9 mouse cellular contexts compared by ENCODE assay signal in genomic region chr3:107917783-107918408, GRCm38 (mm10). TPM values are rescaled to one million over a fixed set of nuclear protein-coding genes. Genes with fewer than 3 reads are reported as not detected.
DNase-seq lines count a peak whose midpoint lies in the region; ATAC-seq and TF ChIP-seq lines count a peak whose summit lies in the region.
"Had no signal": no experiment of that assay in that cellular context is flagged by ENCODE, and none has a peak within 500 bp of the region (broad histone marks: within the 10 kb centered on the region; RNA-seq: fewer than 3 reads in every experiment).

No protein-coding gene starts in this region.

- DNase-seq in adrenal gland, postnatal 14 days: peak; percentile 74
- DNase-seq in adrenal gland, adult 8-10 months: no peak
- peak; percentile 49 for DNase-seq in CD4-positive helper T cell, adult 2 months (ENCODE audit: low read depth, low spot score)
- peak; percentile 20 for DNase-seq in cerebellum, adult 11-12 months
- DNase-seq in kidney, adult 8-10 months: peak; percentile 45 to 71
- DNase-seq in liver, embryonic 14.5 days (ENCODE audit: low read depth in 3 of 3, low spot score in 3 of 3): peak; percentile 39 to 50 (median 42)
- peak; percentile 85 for DNase-seq in retina, postnatal 1 day

- H3K4me2 ChIP-seq in forebrain, embryonic 16.5 days (ENCODE audit: low read length): no peak overlapping the region
- no peak overlapping the region for H3K4me2 ChIP-seq in liver, embryonic 14.5 days (ENCODE audit: low read depth)

- H3K36me3 ChIP-seq in forebrain, embryonic 16.5 days (ENCODE audit: control insufficient read depth, insufficient read depth): no peaks in the 10 kb centered on the region
- H3K36me3 ChIP-seq in liver, embryonic 14.5 days (replicated peaks; ENCODE audit: control insufficient read depth, insufficient read depth, low read depth): no peaks in the 10 kb centered on the region
- H3K36me3 ChIP-seq: G1E had no signal

- H3K27me3 ChIP-seq in forebrain, embryonic 16.5 days (replicated peaks; ENCODE audit: control insufficient read depth, insufficient read depth, low read length): no peaks in the 10 kb centered on the region
- H3K27me3 ChIP-seq in liver, embryonic 14.5 days (ENCODE audit: control insufficient read depth, insufficient read depth, low read length): no peaks in the 10 kb centered on the region

- H3K9me3 ChIP-seq in forebrain, embryonic 16.5 days (ENCODE audit: control insufficient read depth, low read length): no peaks in the 10 kb centered on the region
- H3K9me3 ChIP-seq in liver, embryonic 14.5 days (ENCODE audit: control insufficient read depth, low read length): no peaks in the 10 kb centered on the region
- H3K9me3 ChIP-seq: G1E had no signal

- TF ChIP-seq CTCF in liver, embryonic 14.5 days (IDR thresholded peaks at IDR 0.05; ENCODE audit: low read depth): peak; percentile 74

- H3K4me1 ChIP-seq in forebrain, embryonic 16.5 days (replicated peaks; ENCODE audit: control insufficient read depth, insufficient read depth, low read length): no peaks in the 10 kb centered on the region
- H3K4me1 ChIP-seq in liver, embryonic 14.5 days (replicated peaks; ENCODE audit: control insufficient read depth in 2 of 2, insufficient read depth in 2 of 2, low read length in 1 of 2): no peaks in the 10 kb centered on the region

- no peak for TF ChIP-seq EP300 in liver, embryonic 14.5 days (IDR thresholded peaks at IDR 0.05; ENCODE audit: low read depth)

- H3K4me3 ChIP-seq in forebrain, embryonic 16.5 days (replicated peaks; ENCODE audit: low read length): no peak overlapping the region
- H3K4me3 ChIP-seq in liver, embryonic 14.5 days (ENCODE audit: insufficient read depth in 1 of 2, low read depth in 2 of 2, low read length in 2 of 2): no peak overlapping the region

- no peak overlapping the region for H3K27ac ChIP-seq in forebrain, embryonic 16.5 days (ENCODE audit: low read length)
- no peak overlapping the region for H3K27ac ChIP-seq in liver, embryonic 14.5 days

- H3K9ac ChIP-seq in forebrain, embryonic 16.5 days (replicated peaks; ENCODE audit: low read depth, low read length): no peak overlapping the region
- no peak overlapping the region for H3K9ac ChIP-seq in liver, embryonic 14.5 days (replicated peaks)

- 55% methylated on average over 7 of the region's 7 CpGs for WGBS in forebrain, embryonic 16.5 days
- WGBS in liver, embryonic 14.5 days (ENCODE audit: insufficient replicate concordance): 46% methylated on average over 7 of the region's 7 CpGs

- 0 out of 2 replicates have a peak, but pooled peaks have one; percentile 55 for ATAC-seq in forebrain, embryonic 16.5 days
- ATAC-seq in liver, embryonic 14.5 days (ENCODE audit: insufficient read depth): no peak

RNA-seq across cellular contexts. Expression of gene Gstm7, which starts 13.7 kb away (rescaled TPM):
- 52.8 and 70.5 TPM in 2 replicates for total RNA-seq in adrenal gland, postnatal 14 days (2021)
- total RNA-seq in adrenal gland, adult 8-10 months (2022): 100 to 1,000 TPM; 135 to 182 (median 168) TPM
- polyA plus RNA-seq in forebrain, embryonic 16.5 days (2015; fragmentation: Nextera tagmentation; extraction: Ambion mirVana): 65.5 and 70.7 TPM in 2 replicates
- polyA plus RNA-seq in liver, embryonic 14.5 days (2012; rRNA removed): 13.7 and 15.3 TPM in 2 replicates
- polyA plus RNA-seq in liver, embryonic 14.5 days (2014; fragmentation: Nextera tagmentation; extraction: Ambion mirVana): 16.1 and 18.6 TPM in 2 replicates
- total RNA-seq: G1E had no signal
- polyA plus RNA-seq: G1E had no signal

RNA-seq across cellular contexts. Expression of gene Gstm5, which starts 22.3 kb away (rescaled TPM):
- 28.2 and 30.2 TPM in 2 replicates for total RNA-seq in adrenal gland, postnatal 14 days (2021)
- 10 to 100 TPM; 28.1 to 51.7 (median 37.1) TPM for total RNA-seq in adrenal gland, adult 8-10 months (2022)
- polyA plus RNA-seq in forebrain, embryonic 16.5 days (2015; fragmentation: Nextera tagmentation; extraction: Ambion mirVana): 173 and 174 TPM in 2 replicates
- polyA plus RNA-seq in liver, embryonic 14.5 days (2012; rRNA removed): 86.0 and 111 TPM in 2 replicates
- polyA plus RNA-seq in liver, embryonic 14.5 days (2014; fragmentation: Nextera tagmentation; extraction: Ambion mirVana): 183 and 196 TPM in 2 replicates
- total RNA-seq: G1E had no signal
- polyA plus RNA-seq: G1E had no signal

RNA-seq across cellular contexts. Expression of gene Gstm6, which starts 25.7 kb away (rescaled TPM):
- total RNA-seq in adrenal gland, postnatal 14 days (2021): 3.3 and 5.9 TPM in 2 replicates
- total RNA-seq in adrenal gland, adult 8-10 months (2022): 10 to 100 TPM in 1 of 4 experiments, 1 to 10 TPM in 3; 5.9 to 10.0 (median 6.9) TPM
- polyA plus RNA-seq in forebrain, embryonic 16.5 days (2015; fragmentation: Nextera tagmentation; extraction: Ambion mirVana): 10.2 and 11.7 TPM in 2 replicates
- polyA plus RNA-seq in liver, embryonic 14.5 days (2012; rRNA removed): 6.2 and 6.4 TPM in 2 replicates
- 12.7 and 12.8 TPM in 2 replicates for polyA plus RNA-seq in liver, embryonic 14.5 days (2014; fragmentation: Nextera tagmentation; extraction: Ambion mirVana)
- polyA plus RNA-seq: G1E had no signal

RNA-seq across cellular contexts. Expression of gene Eps8l3, which starts 40.9 kb away (rescaled TPM):
- total RNA-seq in adrenal gland, postnatal 14 days (2021): not detected in 2 replicates
- total RNA-seq in adrenal gland, adult 8-10 months (2022): not detected
- polyA plus RNA-seq in forebrain, embryonic 16.5 days (2015; fragmentation: Nextera tagmentation; extraction: Ambion mirVana): not detected in 2 replicates
- 0.02 and 0.03 TPM in 2 replicates for polyA plus RNA-seq in liver, embryonic 14.5 days (2012; rRNA removed)
- 0.20 TPM in 1 of 2 replicates, not detected in the other for polyA plus RNA-seq in liver, embryonic 14.5 days (2014; fragmentation: Nextera tagmentation; extraction: Ambion mirVana)
- total RNA-seq: G1E had no signal
- polyA plus RNA-seq: G1E had no signal

RNA-seq across cellular contexts. Expression of gene Gstm3, which starts 51.2 kb away (rescaled TPM):
- total RNA-seq in adrenal gland, postnatal 14 days (2021): 2.1 TPM in 1 of 2 replicates, not detected in the other
- total RNA-seq in adrenal gland, adult 8-10 months (2022): under 1 TPM in 2 of 4 experiments, not detected in 2; 0.20 to 0.30 TPM
- polyA plus RNA-seq in forebrain, embryonic 16.5 days (2015; fragmentation: Nextera tagmentation; extraction: Ambion mirVana): not detected in 2 replicates
- 4.1 and 4.6 TPM in 2 replicates for polyA plus RNA-seq in liver, embryonic 14.5 days (2012; rRNA removed)
- 11.3 and 11.7 TPM in 2 replicates for polyA plus RNA-seq in liver, embryonic 14.5 days (2014; fragmentation: Nextera tagmentation; extraction: Ambion mirVana)
- total RNA-seq: G1E had no signal
- polyA plus RNA-seq: G1E had no signal
